Mouse (Mus musculus) small intestine, adult 2 months (tissue): ENCODE results near the gene Isoc2a.

Source experiments
- CTCF ChIP-seq: fragments of 200-500 bp; IDR thresholded peaks from 2 replicates; pipeline ENCODE4 v1.5.1; 2012; ENCODE audit warnings: low read depth, mild to moderate bottlenecking, control low read depth, inconsistent platforms, low read length, moderate library complexity, mixed read lengths; ENCODE audit not compliant: insufficient replicate concordance, insufficient read length; ENCODE audit errors: extremely low read depth
- POLR2A ChIP-seq: fragments of 200-500 bp; IDR thresholded peaks from 2 replicates; pipeline ENCODE4 v1.6.1; 2012; ENCODE audit warnings: low read depth, mild to moderate bottlenecking, control low read depth, inconsistent platforms, low read length, moderate library complexity

DNA sequence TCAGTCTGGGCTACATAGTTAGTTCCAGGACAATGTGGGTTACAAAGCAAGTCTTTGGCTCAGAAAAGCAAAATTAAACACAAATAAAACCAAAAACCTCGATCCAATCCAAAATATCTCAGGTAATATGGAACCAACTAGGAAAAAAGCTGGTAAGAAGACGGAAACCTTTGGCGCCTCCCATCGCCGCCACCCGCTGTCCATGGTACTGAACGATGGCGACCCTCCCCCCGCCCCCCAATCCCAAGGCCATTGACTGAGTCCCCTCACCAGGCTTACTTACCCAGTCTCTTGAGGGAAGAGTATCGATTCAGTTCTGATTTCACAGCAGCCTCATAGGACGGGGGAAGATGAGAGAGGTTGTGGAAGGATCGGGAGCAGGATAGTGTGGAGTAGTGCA, 46.5 kb upstream of the Isoc2a start:
- TF ChIP-seq CTCF (no peak), POLR2A (no peak)
